Mouse (Mus musculus) CH12.LX (cell line): ENCODE measurements around the gene Chst8. TPM values are rescaled to one million over a fixed set of nuclear protein-coding genes. Genes with fewer than 3 reads are reported as not detected.

Experiments
- DNase-seq: peaks from one replicate; pipeline ENCODE4 v3.0.0-alpha.2; 2013; ENCODE audit errors: extremely low read depth
- H3K27ac ChIP-seq: 2 replicates; pipeline ENCODE4 v1.5.1; 2012; ENCODE audit warnings: low read depth, mild to moderate bottlenecking, control low read depth, moderate library complexity; ENCODE audit not compliant: insufficient read depth
- H3K27me3 ChIP-seq: replicated peaks from 2 replicates; pipeline ENCODE3; 2012; ENCODE audit warnings: inconsistent platforms
- H3K36me3 ChIP-seq, 2 experiments: replicated peaks in 1 of 2; 2 replicates each; pipeline versions ENCODE3 to v1.6.1; 2012; ENCODE audit warnings: inconsistent platforms in 1 of 2, low read length in 1 of 2, mild to moderate bottlenecking in 1 of 2, mixed read lengths in 1 of 2, moderate library complexity in 1 of 2; ENCODE audit not compliant: control insufficient read depth in 1 of 2, insufficient read depth in 1 of 2
- H3K4me1 ChIP-seq, 2 experiments: 2 replicates each; pipeline ENCODE4 v1.6.1; 2012; ENCODE audit warnings: inconsistent platforms in 1 of 2, moderate library complexity in 1 of 2; ENCODE audit not compliant: insufficient read depth in 2 of 2, control insufficient read depth in 1 of 2
- H3K4me2 ChIP-seq: 2 replicates; pipeline ENCODE4 v1.6.1; 2012; ENCODE audit warnings: low read depth, mild to moderate bottlenecking, control low read depth; ENCODE audit not compliant: poor library complexity, insufficient read depth, severe bottlenecking
- H3K4me3 ChIP-seq, 3 experiments: fragments of 150-350 bp in 1 of 3; sonication (generic) in 1 of 3; replicated peaks in 1 of 3; 2 replicates each; pipeline versions ENCODE3 to v1.5.1; 2011 to 2012; ENCODE audit warnings: low read depth in 2 of 3, low read length in 2 of 3, mild to moderate bottlenecking in 2 of 3, moderate library complexity in 2 of 3, control low read depth in 1 of 3, improper control_type of control experiment in 1 of 3, inconsistent platforms in 1 of 3, mixed read lengths in 1 of 3; ENCODE audit not compliant: poor library complexity in 1 of 3
- H3K79me2 ChIP-seq: replicated peaks from 2 replicates; pipeline ENCODE4 v1.6.1; 2012; ENCODE audit warnings: mild to moderate bottlenecking, moderate library complexity; ENCODE audit not compliant: control insufficient read depth, poor library complexity, insufficient read depth, severe bottlenecking; ENCODE audit errors: extremely low read depth
- H3K9ac ChIP-seq: 2 replicates; pipeline ENCODE4 v1.6.1; 2012; ENCODE audit warnings: low read depth, mild to moderate bottlenecking, control low read depth, moderate library complexity; ENCODE audit not compliant: insufficient read depth
- H3K9me3 ChIP-seq: replicated peaks from 2 replicates; pipeline ENCODE3; 2012; ENCODE audit warnings: low read length, inconsistent platforms, mixed read lengths
- BHLHE40 ChIP-seq: IDR thresholded peaks from 2 replicates; pipeline ENCODE4 v1.6.1; 2011; ENCODE audit warnings: mild to moderate bottlenecking, low read depth, low read length, improper control_type of control experiment
- CHD1 ChIP-seq: IDR thresholded peaks from 2 replicates; pipeline ENCODE4 v1.6.1; 2012; ENCODE audit warnings: low read depth, low read length, improper control_type of control experiment, inconsistent platforms
- CHD2 ChIP-seq: IDR thresholded peaks from 2 replicates; pipeline ENCODE4 v1.6.1; 2011; ENCODE audit warnings: low read length, improper control_type of control experiment
- CTCF ChIP-seq, 2 experiments: IDR thresholded peaks in 1 of 2; conservative IDR thresholded peaks in 1 of 2; 2 replicates each; pipeline ENCODE4 v1.5.1; 2011 to 2012; ENCODE audit warnings: low read depth in 2 of 2, low read length in 2 of 2, improper control_type of control experiment in 1 of 2, inconsistent platforms in 1 of 2, mild to moderate bottlenecking in 1 of 2, moderate library complexity in 1 of 2
- E2F4 ChIP-seq: IDR thresholded peaks from 2 replicates; pipeline ENCODE4 v1.6.1; 2011; ENCODE audit warnings: low read depth, low read length, improper control_type of control experiment; ENCODE audit not compliant: insufficient replicate concordance
- ELF1 ChIP-seq: IDR thresholded peaks from 2 replicates; pipeline ENCODE4 v1.6.1; 2014; ENCODE audit warnings: low read depth, mild to moderate bottlenecking, inconsistent platforms, low read length, improper control_type of control experiment
- ETS1 ChIP-seq: conservative IDR thresholded peaks from 2 replicates; pipeline ENCODE4 v1.6.1; 2012; ENCODE audit warnings: low read depth, mild to moderate bottlenecking, inconsistent platforms, low read length, improper control_type of control experiment, moderate library complexity
- HCFC1 ChIP-seq: IDR thresholded peaks from 2 replicates; pipeline ENCODE4 v1.6.1; 2012; ENCODE audit warnings: low read depth, mild to moderate bottlenecking, inconsistent platforms, low read length, improper control_type of control experiment
- IRF4 ChIP-seq: IDR thresholded peaks from 2 replicates; pipeline ENCODE4 v1.6.1; 2014; ENCODE audit warnings: low read depth, mild to moderate bottlenecking, inconsistent platforms, low read length, improper control_type of control experiment
- JUN ChIP-seq: IDR thresholded peaks from 2 replicates; pipeline ENCODE4 v1.6.1; 2011; ENCODE audit warnings: low read depth, mild to moderate bottlenecking, low read length, improper control_type of control experiment, moderate library complexity; ENCODE audit not compliant: insufficient read depth
- JUND ChIP-seq: conservative IDR thresholded peaks from 2 replicates; pipeline ENCODE4 v1.6.1; 2011; ENCODE audit warnings: low read depth, low read length, improper control_type of control experiment
- MAX ChIP-seq: IDR thresholded peaks from 2 replicates; pipeline ENCODE4 v1.6.1; 2011; ENCODE audit warnings: low read length, improper control_type of control experiment
- MAZ ChIP-seq: IDR thresholded peaks from 2 replicates; pipeline ENCODE4 v1.6.1; 2012; ENCODE audit warnings: low read depth, mild to moderate bottlenecking, inconsistent platforms, low read length, improper control_type of control experiment, moderate library complexity
- MEF2A ChIP-seq: IDR thresholded peaks from 2 replicates; pipeline ENCODE4 v1.6.1; 2014; ENCODE audit warnings: low read depth, mild to moderate bottlenecking, inconsistent platforms, low read length, improper control_type of control experiment, borderline replicate concordance
- MYC ChIP-seq: IDR thresholded peaks from 2 replicates; pipeline ENCODE4 v1.6.1; 2011; ENCODE audit warnings: low read depth, mild to moderate bottlenecking, improper control_type of control experiment, low read length
- NRF1 ChIP-seq: IDR thresholded peaks from 2 replicates; pipeline ENCODE4 v1.6.1; 2014; ENCODE audit warnings: low read depth, mild to moderate bottlenecking, inconsistent platforms, low read length, improper control_type of control experiment, moderate library complexity
- PAX5 ChIP-seq: IDR thresholded peaks from 2 replicates; pipeline ENCODE4 v1.6.1; 2012; ENCODE audit warnings: low read length, inconsistent platforms, mixed read lengths
- POLR2AphosphoS2 ChIP-seq: IDR thresholded peaks from 2 replicates; pipeline ENCODE4 v1.6.1; 2011; ENCODE audit warnings: low read depth, low read length, improper control_type of control experiment
- RAD21 ChIP-seq: IDR thresholded peaks from 2 replicates; pipeline ENCODE4 v1.6.1; 2011; ENCODE audit warnings: low read depth, mild to moderate bottlenecking, low read length, improper control_type of control experiment, moderate library complexity
- RCOR1 ChIP-seq: conservative IDR thresholded peaks from 2 replicates; pipeline ENCODE4 v1.6.1; 2012; ENCODE audit warnings: low read depth, mild to moderate bottlenecking, inconsistent platforms, low read length, improper control_type of control experiment
- TBP ChIP-seq: conservative IDR thresholded peaks from 2 replicates; pipeline ENCODE4 v1.6.1; 2011; ENCODE audit warnings: low read depth, low read length, improper control_type of control experiment
- TCF12 ChIP-seq: IDR thresholded peaks from 2 replicates; pipeline ENCODE4 v1.6.1; 2014; ENCODE audit warnings: low read depth, mild to moderate bottlenecking, inconsistent platforms, low read length, improper control_type of control experiment
- USF1 ChIP-seq: IDR thresholded peaks from 2 replicates; pipeline ENCODE4 v1.6.1; 2014; ENCODE audit warnings: low read depth, mild to moderate bottlenecking, inconsistent platforms, low read length, improper control_type of control experiment
- ZC3H11A ChIP-seq: IDR thresholded peaks from 2 replicates; pipeline ENCODE4 v1.6.1; 2012; ENCODE audit warnings: low read depth, mild to moderate bottlenecking, inconsistent platforms, low read length, improper control_type of control experiment
- ZKSCAN1 ChIP-seq: IDR thresholded peaks from 2 replicates; pipeline ENCODE4 v1.6.1; 2012; ENCODE audit warnings: low read depth, inconsistent platforms, low read length, improper control_type of control experiment, borderline replicate concordance
- ZMIZ1 ChIP-seq: IDR thresholded peaks from 2 replicates; pipeline ENCODE4 v1.6.1; 2012; ENCODE audit warnings: low read depth, mild to moderate bottlenecking, inconsistent platforms, low read length, improper control_type of control experiment
- ZNF384 ChIP-seq: IDR thresholded peaks from 2 replicates; pipeline ENCODE4 v1.6.1; 2012; ENCODE audit warnings: low read depth, low read length, improper control_type of control experiment, inconsistent platforms
- dilution Hi-C: fragments of 300-500 bp; cut with MboI; formaldehyde crosslinking; loops from 2 replicates; pipeline ENCODE4 v1.14.3; 2020; ENCODE audit warnings: low sequenced_read_pairs; ENCODE audit not compliant: extremely low pct_unique_long_range_greater_than_20kb, extremely low pct_ligation_motif_present
- in situ Hi-C: fragments of 300-500 bp; cut with MboI; formaldehyde crosslinking; loops from 3 replicates; pipeline ENCODE4 v1.14.3; 2019; ENCODE audit warnings: low sequenced_read_pairs, low pct_ligation_motif_present, low pct_unique_long_range_greater_than_20kb, mixed read lengths
- polyA plus RNA-seq: library from polyadenylated mRNA; unstranded; fragments of >175 nt; gene quantifications from 2 replicates; pipeline ENCODE4 v1.2.1, GENCODE M21; 2012; ENCODE audit warnings: low read depth; ENCODE audit not compliant: insufficient read length
- total RNA-seq, 2 experiments: library from RNA; depleted of rRNA; stranded (reverse); fragments of 300-350 nt in 1 of 2; fragments of >200 nt in 1 of 2; gene quantifications; 2 replicates each; pipeline ENCODE4 v1.2.3; 2012 to 2014

Gene Chst8
- total and polyA plus RNA-seq, 3 experiments, result 0.13 to 0.27 (median 0.16) TPM

- no peak overlapping the region for H3K4me3 ChIP-seq
- no peak overlapping the region for H3K9ac ChIP-seq
- in situ Hi-C loops (loop anchor here (10.0 kb wide), 1 partner anchor 330 kb away; no protein-coding TSS in a partner anchor), dilution Hi-C loops (no loop called here)
- H3K4me2 ChIP-seq, result no peak overlapping the region
- H3K27me3 ChIP-seq, result peaks cover 48% of the 10 kb centered on the region
- no peaks in the 10 kb centered on the region for H3K36me3 ChIP-seq
- H3K4me1 ChIP-seq, result peaks cover 0 to 4% of the 10 kb centered on the region in 2 experiments; a peak in 2 of 4 replicates
- no peak overlapping the region for H3K27ac ChIP-seq
- DNase-seq, result no peak
- H3K79me2 ChIP-seq, result no peaks in the 10 kb centered on the region
- no peak for TF ChIP-seq ETS1
- TF ChIP-seq CHD1, result no peak
- no peak for TF ChIP-seq BHLHE40
- TF ChIP-seq TCF12, result no peak
- TF ChIP-seq MYC, result no peak
- no peak for TF ChIP-seq TBP
- no peak for TF ChIP-seq CHD2
- TF ChIP-seq RAD21, result no peak
- no peak for TF ChIP-seq PAX5
- no peak for TF ChIP-seq ZMIZ1
- no peak for TF ChIP-seq MAZ
- no peak for TF ChIP-seq CTCF (conservative IDR thresholded peaks at IDR 0.05 in 1 of 2, IDR thresholded peaks at IDR 0.05 in 1 of 2; ENCODE audit: low read depth in 2 of 2, low read length in 2 of 2)
- no peak for TF ChIP-seq JUN
- no peak for TF ChIP-seq NRF1
- TF ChIP-seq ZC3H11A, result no peak
- TF ChIP-seq HCFC1, result no peak
- TF ChIP-seq JUND, result no peak
- TF ChIP-seq POLR2AphosphoS2, result no peak
- TF ChIP-seq USF1, result no peak
- TF ChIP-seq ELF1, result no peak
- no peaks in the 10 kb centered on the region for H3K9me3 ChIP-seq
These were observed 127.3 kb downstream of the Chst8 start for GRCm38 (mm10) chr7:34685176-34685575.

- dilution Hi-C loops, result no loop called here
- H3K4me2 ChIP-seq, result no peak overlapping the region
- H3K79me2 ChIP-seq, result no peaks in the 10 kb centered on the region
- no peaks in the 10 kb centered on the region for H3K36me3 ChIP-seq
- H3K4me3 ChIP-seq, result no peak overlapping the region
- no peak for DNase-seq
- in situ Hi-C loops, result loop anchor here (10.0 kb wide), 1 partner anchor 334 kb away; no protein-coding TSS in a partner anchor
- no peaks in the 10 kb centered on the region; a peak in 1 of 4 replicates for H3K4me1 ChIP-seq
- no peak overlapping the region for H3K9ac ChIP-seq
- no peak overlapping the region for H3K27ac ChIP-seq
- TF ChIP-seq ELF1 (no peak), ETS1 (no peak), JUND (no peak), MEF2A (no peak), TBP (no peak), RCOR1 (no peak), IRF4 (no peak), CHD1 (no peak), CHD2 (no peak), NRF1 (no peak), ZNF384 (no peak), ZKSCAN1 (no peak), CTCF (conservative IDR thresholded peaks at IDR 0.05 in 1 of 2, IDR thresholded peaks at IDR 0.05 in 1 of 2; ENCODE audit: low read depth in 2 of 2, low read length in 2 of 2) (no peak), ZMIZ1 (no peak), PAX5 (no peak), MAX (no peak), MYC (no peak), E2F4 (no peak), TCF12 (no peak), JUN (no peak)
- no peaks in the 10 kb centered on the region for H3K9me3 ChIP-seq
- peaks cover 38% of the 10 kb centered on the region for H3K27me3 ChIP-seq
These were observed 131.6 kb downstream of the Chst8 start for GRCm38 (mm10) chr7:34680771-34681421.
